Mouse (Mus musculus) midbrain, postnatal 0 days (tissue): ENCODE results near the gene Slc16a13. TPM values are rescaled to one million over a fixed set of nuclear protein-coding genes. Genes with fewer than 3 reads are reported as not detected.
A peak's percentile ranks its signal among the peaks of the same experiment; 100 is the strongest.

Source experiments
- ATAC-seq: fragments of 200-750 bp; cut with Nextera tagmentation; 2 replicates; pipeline ENCODE4 v1.8.0; 2017; ENCODE audit warnings: moderate number of reproducible peaks, mild to moderate bottlenecking, moderate TSS enrichment, moderate library complexity; ENCODE audit not compliant: low FRiP score
- DNase-seq: peaks from one replicate; pipeline ENCODE4 v3.0.0-alpha.2; 2015; ENCODE audit warnings: low spot score
- H3K27ac ChIP-seq: fragments of 300-500 bp; sonication (generic); 2 replicates; pipeline ENCODE4 v1.5.1; 2014; ENCODE audit warnings: low read depth, mild to moderate bottlenecking, low read length, mixed read lengths
- H3K27me3 ChIP-seq: fragments of 300-500 bp; sonication (generic); 2 replicates; pipeline ENCODE4 v1.6.1; 2014; ENCODE audit warnings: low read length, control low read depth, mixed read lengths; ENCODE audit not compliant: insufficient read depth
- H3K36me3 ChIP-seq: fragments of 300-500 bp; sonication (generic); 2 replicates; pipeline ENCODE4 v1.6.1; 2014; ENCODE audit warnings: low read length, control low read depth, mixed read lengths; ENCODE audit not compliant: insufficient read depth
- H3K4me1 ChIP-seq: fragments of 300-500 bp; sonication (generic); 2 replicates; pipeline ENCODE4 v1.6.1; 2014; ENCODE audit warnings: mild to moderate bottlenecking, control low read depth, antibody characterized with exemption, low read length, mixed read lengths; ENCODE audit not compliant: insufficient read depth
- H3K4me2 ChIP-seq: fragments of 300-500 bp; sonication (generic); 2 replicates; pipeline ENCODE4 v1.6.1; 2014; ENCODE audit warnings: low read depth, mild to moderate bottlenecking, low read length, mixed read lengths; ENCODE audit not compliant: poor library complexity, severe bottlenecking
- H3K4me3 ChIP-seq: fragments of 300-500 bp; sonication (generic); 2 replicates; pipeline ENCODE4 v1.5.1; 2014; ENCODE audit warnings: low read depth, mild to moderate bottlenecking, low read length, moderate library complexity
- H3K9ac ChIP-seq: fragments of 300-500 bp; sonication (generic); replicated peaks from 2 replicates; pipeline ENCODE4 v1.6.1; 2014; ENCODE audit warnings: mild to moderate bottlenecking, low read length, moderate library complexity, mixed read lengths; ENCODE audit not compliant: poor library complexity, severe bottlenecking
- H3K9me3 ChIP-seq: fragments of 300-500 bp; sonication (generic); 2 replicates; pipeline ENCODE4 v1.6.1; 2016; ENCODE audit warnings: low read length, control low read depth
- CTCF ChIP-seq: IDR thresholded peaks from 2 replicates; pipeline ENCODE4 v1.5.1; 2016; ENCODE audit warnings: antibody characterized with exemption, mild to moderate bottlenecking
- WGBS: fragments of 180-500 bp; shearing (Covaris S2); extraction: QIAGEN DNeasy Blood & Tissue Kit; methylation state at CpG from one replicate; pipeline ENCODE4 v1.1.7; 2014; 5-methylcytosine and 5-hydroxymethylcytosine counted together
- polyA plus RNA-seq: library from polyadenylated mRNA; unstranded; fragments of >200 nt; fragmentation: Nextera tagmentation; extraction: Ambion mirVana; gene quantifications from 2 replicates; pipeline ENCODE4 v1.2.1, GENCODE M21; 2015
- total RNA-seq: library from RNA; depleted of rRNA; stranded (reverse); fragments of >200 nt; gene quantifications from 2 replicates; pipeline ENCODE4 v1.2.3, GENCODE M21; 2014

Slc16a13 gene
- total and polyA plus RNA-seq, 2 experiments from 2014 or later, result 9.9 to 26.1 TPM

DNA sequence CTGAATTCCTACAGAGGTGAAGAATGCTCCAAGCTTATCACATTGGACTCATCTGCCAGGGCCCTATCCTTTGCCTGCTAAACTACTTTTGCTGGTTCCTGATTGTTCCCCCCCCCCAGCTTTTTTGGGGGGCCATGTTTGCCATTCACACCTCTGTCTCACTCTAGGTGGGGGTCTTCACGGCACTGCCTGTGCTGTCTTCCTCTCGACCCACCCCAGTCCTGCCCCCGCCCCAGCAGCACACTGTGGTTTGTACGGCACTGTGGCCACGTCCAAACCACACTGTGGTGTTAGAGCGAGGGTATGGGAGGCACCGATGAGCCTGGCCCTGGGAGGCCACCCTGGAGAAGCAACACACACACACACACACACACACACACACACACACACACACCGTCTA, 13.6 kb upstream of the Slc16a13 start:
- Histone ChIP-seq H3K4me3 (no peak overlapping the region), H3K9me3 (no peaks in the 10 kb centered on the region), H3K9ac (no peak overlapping the region), H3K27ac (no peak overlapping the region), H3K27me3 (peaks cover 8% of the 10 kb centered on the region), H3K4me1 (peaks cover 9% of the 10 kb centered on the region; the same call in 1 of the 2 replicates), H3K36me3 (peaks cover 15% of the 10 kb centered on the region; the same call in 1 of the 2 replicates), H3K4me2 (no peak overlapping the region)
- no peak for ATAC-seq
- TF ChIP-seq CTCF, result no peak
- no peak for DNase-seq
- WGBS, result 89% methylated on average over 8 of the region's 8 CpGs

DNA sequence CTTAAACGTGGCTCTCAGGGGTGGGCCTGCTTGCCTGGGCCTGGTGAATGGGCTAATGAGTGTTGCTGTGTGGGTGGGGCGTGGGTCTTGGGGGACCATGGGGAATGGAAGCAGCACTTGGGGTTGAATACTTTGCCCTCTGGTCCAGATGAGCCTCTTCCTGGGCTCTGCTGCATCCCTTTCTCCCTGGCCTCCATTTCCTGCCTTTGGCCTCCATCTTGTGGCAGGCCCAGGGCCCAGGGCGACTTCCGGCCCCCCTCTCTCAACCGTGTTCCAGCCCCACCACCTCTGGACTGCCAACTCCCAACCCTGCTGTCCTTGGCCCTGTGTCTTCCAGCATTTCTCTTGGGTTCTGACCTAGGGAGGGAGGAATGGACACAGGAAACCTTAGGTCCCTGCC, 13.2 kb upstream of the Slc16a13 start:
- Histone ChIP-seq H3K27ac (no peak overlapping the region), H3K27me3 (peaks cover 12% of the 10 kb centered on the region), H3K4me3 (no peak overlapping the region), H3K9me3 (no peaks in the 10 kb centered on the region), H3K4me1 (peaks cover 9% of the 10 kb centered on the region; the same call in 1 of the 2 replicates), H3K9ac (no peak overlapping the region), H3K36me3 (peaks cover 15% of the 10 kb centered on the region; the same call in 1 of the 2 replicates), H3K4me2 (no peak overlapping the region)
- WGBS, result 60% methylated on average over 5 of the region's 5 CpGs
- ATAC-seq (no peak), DNase-seq (no peak)
- no peak for TF ChIP-seq CTCF

DNA sequence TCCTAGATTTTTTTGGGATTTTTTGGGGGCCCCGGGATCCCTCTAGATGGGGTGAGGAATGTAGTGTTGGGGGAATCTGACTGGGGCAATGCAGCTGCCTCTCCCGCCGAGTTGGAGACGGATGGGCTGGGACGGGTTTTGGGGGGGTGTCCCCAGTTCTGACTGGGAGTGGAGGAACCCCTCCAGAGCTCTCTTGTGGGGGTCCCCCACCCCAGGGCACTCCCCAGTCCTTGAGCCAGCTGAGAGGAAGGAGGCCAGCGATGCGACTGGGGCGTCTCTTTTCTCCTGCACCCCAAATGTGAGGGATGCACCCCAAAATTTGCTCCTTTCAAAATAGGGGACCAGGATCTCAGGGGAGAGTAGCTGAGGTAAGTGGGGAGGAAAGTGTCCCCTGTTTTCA, 12.2 kb upstream of the Slc16a13 start:
- peak overlapping the region; percentile 32 for H3K4me3 ChIP-seq
- no peaks in the 10 kb centered on the region for H3K9me3 ChIP-seq
- peaks cover 17% of the 10 kb centered on the region for H3K27me3 ChIP-seq
- H3K36me3 ChIP-seq, result peaks cover 15% of the 10 kb centered on the region; the same call in 1 of the 2 replicates
- peak overlapping the region; percentile 52 for H3K4me2 ChIP-seq
- peaks cover 7% of the 10 kb centered on the region; the same call in 1 of the 2 replicates for H3K4me1 ChIP-seq
- no peak for DNase-seq
- WGBS, result 38% methylated on average over 8 of the region's 8 CpGs
- no peak for TF ChIP-seq CTCF
- no peak overlapping the region for H3K27ac ChIP-seq
- peak overlapping the region; percentile 51 for H3K9ac ChIP-seq
- ATAC-seq, result no peak

DNA sequence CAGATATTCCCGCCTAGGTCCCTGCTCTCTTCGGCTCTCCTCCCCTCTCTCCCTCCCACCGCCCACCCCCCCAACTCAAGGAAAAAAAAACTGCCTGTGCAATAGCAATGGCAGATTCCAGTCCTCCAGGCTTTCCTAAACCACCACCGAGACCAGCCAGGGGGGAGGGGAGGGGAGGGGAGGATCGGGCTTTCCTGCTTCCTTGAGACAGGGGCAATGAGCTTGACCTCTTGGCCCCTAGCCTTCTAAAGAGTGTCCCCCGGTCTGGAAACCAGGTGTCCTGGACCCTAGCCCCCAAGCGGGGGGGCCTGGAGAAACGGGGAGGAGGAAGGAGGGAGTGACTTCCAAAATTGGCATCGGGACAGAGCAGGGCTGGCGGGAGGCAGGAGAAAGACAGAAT, 11.7 kb upstream of the Slc16a13 start:
- Histone ChIP-seq H3K4me2 (peak overlapping the region; percentile 52), H3K27me3 (peaks cover 21% of the 10 kb centered on the region), H3K36me3 (peaks cover 15% of the 10 kb centered on the region; the same call in 1 of the 2 replicates), H3K27ac (no peak overlapping the region), H3K9me3 (no peaks in the 10 kb centered on the region), H3K9ac (peak overlapping the region; percentile 51), H3K4me1 (peaks cover 7% of the 10 kb centered on the region; the same call in 1 of the 2 replicates), H3K4me3 (peak overlapping the region; percentile 32)
- WGBS, result 7% methylated on average over 7 of the region's 10 CpGs
- no peak for TF ChIP-seq CTCF
- ATAC-seq (no peak), DNase-seq (peak; percentile 61)

DNA sequence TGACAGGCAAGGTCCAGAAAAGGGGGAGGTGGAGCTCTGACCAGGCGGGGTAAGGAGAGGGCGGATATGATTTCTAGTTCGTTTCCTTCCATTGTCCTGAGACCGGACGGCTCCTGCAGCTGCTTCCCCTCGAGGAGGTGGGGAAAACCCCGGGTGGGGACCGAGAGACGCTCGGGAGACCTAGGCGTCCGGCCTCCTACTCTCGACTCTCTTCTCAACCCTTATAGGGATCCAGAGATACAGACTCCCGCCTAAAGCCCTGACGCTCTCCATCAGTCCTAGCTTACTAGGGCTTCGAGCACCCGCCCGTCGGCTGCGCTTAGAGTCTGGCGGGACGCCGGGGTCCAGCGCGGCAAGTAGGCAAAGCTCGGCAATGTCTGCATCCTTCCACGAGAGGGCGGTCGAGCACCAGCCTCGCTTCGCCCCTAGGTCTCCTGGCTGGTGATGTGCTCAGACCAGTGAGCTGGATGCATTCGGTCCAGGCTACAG, 9.4 kb upstream of the Slc16a13 start:
- Histone ChIP-seq H3K4me1 (no peaks in the 10 kb centered on the region; the same call in 1 of the 2 replicates), H3K27me3 (peaks cover 24% of the 10 kb centered on the region), H3K36me3 (peaks cover 9% of the 10 kb centered on the region; the same call in 1 of the 2 replicates), H3K4me2 (peak overlapping the region; percentile 36), H3K9ac (no peak overlapping the region), H3K27ac (0 out of 2 replicates have a peak overlapping the region, but pooled peaks have one; percentile 2), H3K4me3 (0 out of 2 replicates have a peak overlapping the region, but pooled peaks have one; percentile 2), H3K9me3 (no peaks in the 10 kb centered on the region)
- peak; percentile 94 for TF ChIP-seq CTCF
- DNase-seq (peak; percentile 86), ATAC-seq (no peak)
- WGBS, result 1% methylated on average over 32 of the region's 32 CpGs

DNA sequence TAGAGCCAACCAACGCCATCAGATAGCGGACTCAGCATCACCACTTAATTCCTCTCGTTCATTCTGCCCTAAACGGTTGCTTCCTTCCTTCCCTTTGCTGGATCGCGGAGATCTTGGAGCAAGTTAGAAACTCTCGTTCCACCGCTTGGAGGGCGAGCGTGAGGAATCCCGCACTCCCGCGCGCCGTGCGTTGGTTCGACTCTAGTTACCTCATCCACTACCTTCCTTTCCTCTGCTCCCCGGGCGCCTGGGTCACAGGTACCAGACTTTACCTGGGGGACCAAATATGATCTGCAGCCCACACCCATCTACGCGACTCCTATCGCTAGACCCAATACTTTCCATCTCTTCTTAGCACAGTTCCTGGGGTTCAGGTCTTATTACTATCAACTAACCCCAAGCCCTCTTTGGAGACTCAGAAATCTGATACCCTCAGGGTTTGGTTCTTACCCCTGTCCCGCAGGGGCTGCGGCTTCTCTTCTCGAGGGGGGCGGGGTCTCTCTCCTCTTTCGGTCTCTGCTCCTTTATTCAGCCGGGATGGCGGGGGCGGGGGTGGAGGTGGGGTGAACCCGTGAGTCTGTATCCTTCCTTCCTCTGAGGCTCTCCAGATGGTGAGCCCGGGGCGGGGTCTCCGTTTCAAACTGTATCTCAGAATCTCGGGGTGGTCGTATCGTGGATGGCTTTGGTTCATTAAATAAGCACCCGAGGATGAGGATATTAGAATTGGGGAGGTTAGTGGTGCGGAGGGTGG, 8.6 kb upstream of the Slc16a13 start, which contains the start of gene Bcl6b:
Gene Bcl6b, minus strand, starts transcription at position 539 of the 751 bp plus-strand sequence.
- Histone ChIP-seq H3K4me1 (no peaks in the 10 kb centered on the region; the same call in 1 of the 2 replicates), H3K27me3 (peaks cover 24% of the 10 kb centered on the region), H3K27ac (0 out of 2 replicates have a peak within 1 kb of the TSS, but pooled peaks have one; percentile 2), H3K4me3 (peak within 1 kb of the TSS; percentile 29), H3K36me3 (0 out of 2 replicates have a peak, but pooled peaks cover under 1% of the 10 kb centered on the region), H3K9ac (no peak within 1 kb of the TSS), H3K4me2 (peak within 1 kb of the TSS; percentile 45), H3K9me3 (no peaks in the 10 kb centered on the region)
- ATAC-seq (no peak), DNase-seq (no peak)
- no peak for TF ChIP-seq CTCF
- WGBS, result 2% methylated on average over 39 of the region's 39 CpGs
